Mouse (Mus musculus): ENCODE data around the gene Pqlc3. TPM values are rescaled to one million over a fixed set of nuclear protein-coding genes. Genes with fewer than 3 reads are reported as not detected.

The Pqlc3 gene
- polyA plus RNA-seq, 1 experiment: 12.6 TPM

GRCm38 (mm10) chr12:17040567-17040966, 40.4 kb upstream of the Pqlc3 start:
- Histone ChIP-seq H3K27me3 (ENCODE audit: control insufficient read depth, insufficient read depth, insufficient read length) (no peaks in the 10 kb centered on the region), H3K4me3 (no peak overlapping the region), H3K79me2 (ENCODE audit: control insufficient read depth, insufficient read depth) (no peaks in the 10 kb centered on the region), H3ac (ENCODE audit: control insufficient read depth, insufficient read length) (no peak overlapping the region), H3K36me3 (ENCODE audit: control insufficient read depth, insufficient read depth) (no peaks in the 10 kb centered on the region), H3K4me2 (ENCODE audit: low read depth) (peak overlapping the region; percentile 26)
- TF ChIP-seq CEBPB (IDR thresholded peaks at IDR 0.05; ENCODE audit: insufficient read depth, poor library complexity, severe bottlenecking) (no peak), TCF3 (IDR thresholded peaks at IDR 0.05; ENCODE audit: insufficient read length, low read depth) (no peak), POLR2AphosphoS2 (IDR thresholded peaks at IDR 0.05; ENCODE audit: insufficient read length, low read depth) (no peak), REST (IDR thresholded peaks at IDR 0.05; ENCODE audit: insufficient read depth, insufficient read length) (no peak), SRF (IDR thresholded peaks at IDR 0.05; ENCODE audit: control insufficient read depth, insufficient read length, low read depth) (no peak), MYOD1 (IDR thresholded peaks at IDR 0.05; ENCODE audit: control insufficient read depth in 1 of 3, insufficient read length in 2 of 3, low read depth in 2 of 3) (no peak), TCF12 (IDR thresholded peaks at IDR 0.05; ENCODE audit: insufficient read depth, poor library complexity, severe bottlenecking) (no peak), USF1 (IDR thresholded peaks at IDR 0.05; ENCODE audit: low read depth) (no peak), POLR2A (IDR thresholded peaks at IDR 0.05; ENCODE audit: insufficient read length, low read depth) (no peak), E2F4 (IDR thresholded peaks at IDR 0.05; ENCODE audit: insufficient read depth) (no peak), MAX (IDR thresholded peaks at IDR 0.05; ENCODE audit: low read depth) (no peak), MYOG (IDR thresholded peaks at IDR 0.05; ENCODE audit: control insufficient read depth in 1 of 3, insufficient read depth in 1 of 3, insufficient read length in 2 of 3, low read depth in 2 of 3) (no peak)

- Histone ChIP-seq H3K4me3 (no peak overlapping the region), H3K36me3 (ENCODE audit: control insufficient read depth, insufficient read depth) (no peaks in the 10 kb centered on the region), H3K27me3 (ENCODE audit: control insufficient read depth, insufficient read depth, insufficient read length) (no peaks in the 10 kb centered on the region), H3K79me2 (ENCODE audit: control insufficient read depth, insufficient read depth) (no peaks in the 10 kb centered on the region), H3ac (ENCODE audit: control insufficient read depth, insufficient read length) (no peak overlapping the region), H3K4me2 (ENCODE audit: low read depth) (peak overlapping the region; percentile 25)
- TF ChIP-seq MYOD1 (IDR thresholded peaks at IDR 0.05; ENCODE audit: control insufficient read depth in 1 of 3, insufficient read length in 2 of 3, low read depth in 2 of 3) (no peak), REST (IDR thresholded peaks at IDR 0.05; ENCODE audit: insufficient read depth, insufficient read length) (no peak), TCF3 (IDR thresholded peaks at IDR 0.05; ENCODE audit: insufficient read length, low read depth) (no peak), POLR2A (IDR thresholded peaks at IDR 0.05; ENCODE audit: insufficient read length, low read depth) (no peak), MYOG (IDR thresholded peaks at IDR 0.05; ENCODE audit: control insufficient read depth in 1 of 3, insufficient read depth in 1 of 3, insufficient read length in 2 of 3, low read depth in 2 of 3) (no peak), E2F4 (IDR thresholded peaks at IDR 0.05; ENCODE audit: insufficient read depth) (no peak), CEBPB (IDR thresholded peaks at IDR 0.05; ENCODE audit: insufficient read depth, poor library complexity, severe bottlenecking) (no peak)
Observed at GRCm38 (mm10) chr12:17039415-17039814, 39.2 kb upstream of the Pqlc3 start.

- H3K79me2 ChIP-seq (ENCODE audit: control insufficient read depth, insufficient read depth): no peaks in the 10 kb centered on the region
- no peaks in the 10 kb centered on the region for H3K27me3 ChIP-seq (ENCODE audit: control insufficient read depth, insufficient read depth, insufficient read length)
- no peak overlapping the region for H3K4me3 ChIP-seq
- H3K4me2 ChIP-seq (ENCODE audit: low read depth): no peak overlapping the region
- no peak for TF ChIP-seq SRF (IDR thresholded peaks at IDR 0.05; ENCODE audit: control insufficient read depth, insufficient read length, low read depth)
- TF ChIP-seq REST (IDR thresholded peaks at IDR 0.05; ENCODE audit: insufficient read depth, insufficient read length): no peak
- TF ChIP-seq MYOD1 (IDR thresholded peaks at IDR 0.05; ENCODE audit: control insufficient read depth in 1 of 3, insufficient read length in 2 of 3, low read depth in 2 of 3): no peak
- TF ChIP-seq MAX (IDR thresholded peaks at IDR 0.05; ENCODE audit: low read depth): no peak
- no peak for TF ChIP-seq TCF3 (IDR thresholded peaks at IDR 0.05; ENCODE audit: insufficient read length, low read depth)
- no peak for TF ChIP-seq USF1 (IDR thresholded peaks at IDR 0.05; ENCODE audit: low read depth)
- TF ChIP-seq CEBPB (IDR thresholded peaks at IDR 0.05; ENCODE audit: insufficient read depth, poor library complexity, severe bottlenecking): no peak
- no peak for TF ChIP-seq TCF12 (IDR thresholded peaks at IDR 0.05; ENCODE audit: insufficient read depth, poor library complexity, severe bottlenecking)
- TF ChIP-seq POLR2AphosphoS2 (IDR thresholded peaks at IDR 0.05; ENCODE audit: insufficient read length, low read depth): no peak
- TF ChIP-seq POLR2A (IDR thresholded peaks at IDR 0.05; ENCODE audit: insufficient read length, low read depth): no peak
- no peak for TF ChIP-seq MYOG (IDR thresholded peaks at IDR 0.05; ENCODE audit: control insufficient read depth in 1 of 3, insufficient read depth in 1 of 3, insufficient read length in 2 of 3, low read depth in 2 of 3)
- no peak for TF ChIP-seq E2F4 (IDR thresholded peaks at IDR 0.05; ENCODE audit: insufficient read depth)
- H3K36me3 ChIP-seq (ENCODE audit: control insufficient read depth, insufficient read depth): no peaks in the 10 kb centered on the region
- no peak overlapping the region for H3ac ChIP-seq (ENCODE audit: control insufficient read depth, insufficient read length)
Observed at GRCm38 (mm10) chr12:17038246-17038645, 38.0 kb upstream of the Pqlc3 start.

- Histone ChIP-seq H3K27me3 (ENCODE audit: control insufficient read depth, insufficient read depth, insufficient read length) (no peaks in the 10 kb centered on the region), H3K4me3 (no peak overlapping the region), H3ac (ENCODE audit: control insufficient read depth, insufficient read length) (no peak overlapping the region), H3K79me2 (ENCODE audit: control insufficient read depth, insufficient read depth) (no peaks in the 10 kb centered on the region), H3K4me2 (ENCODE audit: low read depth) (no peak overlapping the region), H3K36me3 (ENCODE audit: control insufficient read depth, insufficient read depth) (no peaks in the 10 kb centered on the region)
- no peak for TF ChIP-seq TCF3 (IDR thresholded peaks at IDR 0.05; ENCODE audit: insufficient read length, low read depth)
- no peak for TF ChIP-seq MYOD1 (IDR thresholded peaks at IDR 0.05; ENCODE audit: control insufficient read depth in 1 of 3, insufficient read length in 2 of 3, low read depth in 2 of 3)
- no peak for TF ChIP-seq CEBPB (IDR thresholded peaks at IDR 0.05; ENCODE audit: insufficient read depth, poor library complexity, severe bottlenecking)
- no peak for TF ChIP-seq E2F4 (IDR thresholded peaks at IDR 0.05; ENCODE audit: insufficient read depth)
Observed at GRCm38 (mm10) chr12:17037053-17037610, 36.9 kb upstream of the Pqlc3 start.

GRCm38 (mm10) chr12:17036532-17036931, 36.3 kb upstream of the Pqlc3 start:
- no peak for TF ChIP-seq MAX (IDR thresholded peaks at IDR 0.05; ENCODE audit: low read depth)
- TF ChIP-seq POLR2AphosphoS2 (IDR thresholded peaks at IDR 0.05; ENCODE audit: insufficient read length, low read depth): no peak
- no peak for TF ChIP-seq POLR2A (IDR thresholded peaks at IDR 0.05; ENCODE audit: insufficient read length, low read depth)
- no peak for TF ChIP-seq MYOD1 (IDR thresholded peaks at IDR 0.05; ENCODE audit: control insufficient read depth in 1 of 3, insufficient read length in 2 of 3, low read depth in 2 of 3)
- TF ChIP-seq CEBPB (IDR thresholded peaks at IDR 0.05; ENCODE audit: insufficient read depth, poor library complexity, severe bottlenecking): no peak
- Histone ChIP-seq H3K36me3 (ENCODE audit: control insufficient read depth, insufficient read depth) (no peaks in the 10 kb centered on the region), H3K79me2 (ENCODE audit: control insufficient read depth, insufficient read depth) (no peaks in the 10 kb centered on the region), H3ac (ENCODE audit: control insufficient read depth, insufficient read length) (no peak overlapping the region), H3K4me3 (no peak overlapping the region), H3K4me2 (ENCODE audit: low read depth) (no peak overlapping the region), H3K27me3 (ENCODE audit: control insufficient read depth, insufficient read depth, insufficient read length) (no peaks in the 10 kb centered on the region)

Data from myocyte (in vitro differentiated cells).